Mouse (Mus musculus) v-Abl transformed pro-B cells (cell line): ENCODE results near the gene Timp2.

Experiments used
- in situ Hi-C, 2 experiments: fragments of 400-800 bp; cut with MboI; formaldehyde crosslinking; loops; one replicate each; pipeline ENCODE4 v1.15.1; 2025; ENCODE audit not compliant: unreplicated experiment in 2 of 2

Timp2 gene

GRCm38 (mm10) chr11:118263146-118263545 is 92.4 kb downstream of the Timp2 start:
- in situ Hi-C loops, result loop anchor here in 1 of 2 experiments (10.0 to 25.0 kb wide), 2 partner anchors 88 to 401 kb away; partner anchors contain the start of genes Tha1 and Tmem235

- in situ Hi-C loops, result loop anchor here in 1 of 2 experiments (10.0 to 25.0 kb wide), 2 partner anchors 85 to 398 kb away; partner anchors contain the start of genes Tha1 and Tmem235
These were observed 95.5 kb downstream of the Timp2 start for GRCm38 (mm10) chr11:118260081-118260480.

- in situ Hi-C loops, result loop anchor here in 1 of 2 experiments (25.0 kb wide), 1 partner anchor 397 kb away; the partner anchor contains the start of genes Tha1 and Tmem235
These were observed 96.0 kb downstream of the Timp2 start for GRCm38 (mm10) chr11:118259580-118259979.

- in situ Hi-C loops, result loop anchor here in 1 of 2 experiments (25.0 kb wide), 1 partner anchor 394 kb away; the partner anchor contains the start of genes Tha1 and Tmem235
These were observed 99.2 kb downstream of the Timp2 start for GRCm38 (mm10) chr11:118256371-118256770.

GRCm38 (mm10) chr11:118254159-118254951 is 101.2 kb downstream of the Timp2 start:
- in situ Hi-C loops, result loop anchor here in 1 of 2 experiments (25.0 kb wide), 1 partner anchor 392 kb away; the partner anchor contains the start of genes Tha1 and Tmem235

DNA sequence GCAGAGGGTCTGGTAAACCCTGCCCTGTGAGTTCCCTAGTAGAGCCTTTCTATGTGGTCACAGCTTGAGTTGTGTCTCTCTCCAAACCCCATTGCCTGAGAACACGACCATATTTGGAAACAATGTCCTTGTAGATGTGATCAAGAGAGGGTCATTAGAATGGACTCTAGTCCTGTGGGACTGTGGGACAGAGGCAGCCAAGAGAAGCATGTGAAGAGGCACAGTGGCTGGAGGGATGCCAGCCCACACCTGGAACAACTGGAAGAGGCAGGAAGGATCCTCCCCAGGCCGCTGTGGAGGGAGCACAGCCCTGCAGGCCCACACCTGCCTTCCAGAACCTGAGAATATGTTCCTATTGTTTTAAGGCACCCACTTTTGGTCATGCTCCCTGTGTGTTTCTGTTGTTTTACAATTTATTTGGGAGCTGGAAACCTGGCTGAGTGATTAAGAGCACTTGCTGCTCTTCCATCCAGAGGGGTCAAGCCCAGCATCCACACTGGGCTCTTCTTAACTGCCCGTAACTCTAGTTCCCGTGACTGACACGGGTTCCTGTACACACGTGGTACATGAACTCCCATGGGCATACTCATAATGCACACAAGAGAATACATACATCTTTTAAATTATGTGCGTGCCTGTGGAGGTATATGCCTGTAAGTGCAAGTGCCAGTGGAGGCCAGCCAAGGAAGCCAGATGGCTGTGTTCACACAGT is 101.9 kb downstream of the Timp2 start:
- in situ Hi-C loops, result loop anchor here in 1 of 2 experiments (25.0 kb wide), 1 partner anchor 391 kb away; the partner anchor contains the start of genes Tha1 and Tmem235
